Mouse (Mus musculus) cerebellum, postnatal 10 days (tissue): ENCODE measurements around the gene Btbd35f18.
"Not testable (repeated sequence)": the region's sequence is repeated elsewhere in the genome, so short reads cannot be mapped to it uniquely, and the experiment has no call there.

ENCODE experiments used
- DNase-seq, 2 experiments: peaks; one replicate each; pipeline ENCODE4 v3.0.0; 2021; ENCODE audit warnings: mixed read lengths in 2 of 2

Btbd35f18 gene

DNA sequence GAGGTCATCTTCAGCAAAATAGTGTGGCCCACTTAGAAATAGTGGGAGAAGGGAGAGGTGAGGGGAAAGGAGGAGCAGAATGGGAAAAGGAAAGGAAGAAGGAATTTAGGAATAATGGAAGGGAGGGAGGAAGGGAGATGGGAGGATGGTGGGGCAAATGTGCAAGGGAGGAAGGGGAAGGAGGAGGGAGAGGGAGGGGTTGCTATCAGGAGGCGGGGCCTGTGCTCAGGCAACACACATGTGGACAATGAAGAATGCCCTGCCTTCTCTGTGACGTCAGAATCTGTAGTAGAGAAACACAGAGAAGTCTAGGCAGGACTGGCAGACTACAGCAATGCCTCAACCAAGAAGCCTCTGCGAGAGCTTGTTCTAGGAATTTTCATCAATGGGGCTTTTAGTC is at the start of gene Btbd35f18:
Gene Btbd35f18 (plus strand): TSS at position 301 of the 400 bp plus-strand sequence.
- not testable (repeated sequence) for DNase-seq
